Mouse (Mus musculus): ENCODE data around the gene Kif11.

DNA sequence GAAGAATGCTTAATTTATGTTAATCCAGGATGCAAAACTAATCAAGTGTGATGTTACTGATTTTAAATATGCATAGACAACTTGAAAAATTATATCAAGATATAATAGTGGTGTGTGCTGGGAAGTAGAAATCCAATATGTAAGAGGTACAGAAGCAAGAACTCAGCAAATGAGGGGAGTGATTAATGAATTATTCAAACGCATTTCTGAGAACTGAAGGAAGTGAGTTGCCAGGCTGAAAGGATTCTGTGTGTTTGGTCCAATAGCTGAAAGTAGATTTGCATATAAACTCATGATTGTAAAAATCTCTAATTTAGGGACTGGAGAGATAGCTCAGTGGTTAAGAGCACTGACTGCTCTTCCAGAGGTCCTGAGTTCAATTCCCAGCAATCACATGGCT, 7.2 kb upstream of the Kif11 start:
- TF ChIP-seq CTCF (IDR thresholded peaks at IDR 0.05; ENCODE audit: extremely low read depth, insufficient read depth, low read length), result no peak
- no peak for TF ChIP-seq POLR2A (IDR thresholded peaks at IDR 0.05; ENCODE audit: extremely low read depth, insufficient read depth, low read length)

Measured in cortical plate, adult 2 months (tissue).